Mouse (Mus musculus): ENCODE results near the gene Zc3h12a. TPM values are rescaled to one million over a fixed set of nuclear protein-coding genes. Genes with fewer than 3 reads are reported as not detected.

Zc3h12a gene
- polyA plus RNA-seq, 1 experiment from 2014 or later: 0.80 TPM

Other genes starting within 250 kb of the Zc3h12a start
- 0.08 and 0.11 TPM in 2 replicates for gene Epha10, start 246.9 kb downstream of the Zc3h12a start, polyA plus RNA-seq (2015; fragmentation: Nextera tagmentation; extraction: Ambion mirVana)
- gene 9930104L06Rik, start 190.8 kb downstream of the Zc3h12a start, polyA plus RNA-seq (2015; fragmentation: Nextera tagmentation; extraction: Ambion mirVana): 18.1 and 20.3 TPM in 2 replicates
- gene Cdca8, start 188.5 kb downstream of the Zc3h12a start, polyA plus RNA-seq (2015; fragmentation: Nextera tagmentation; extraction: Ambion mirVana): 133 and 141 TPM in 2 replicates
- 18.8 and 21.2 TPM in 2 replicates for gene Rspo1, start 141.4 kb downstream of the Zc3h12a start, polyA plus RNA-seq (2015; fragmentation: Nextera tagmentation; extraction: Ambion mirVana)
- gene Gnl2, start 111.3 kb downstream of the Zc3h12a start, polyA plus RNA-seq (2015; fragmentation: Nextera tagmentation; extraction: Ambion mirVana): 111 and 112 TPM in 2 replicates
- 0.12 TPM in 1 of 2 replicates, not detected in the other for gene Dnali1, start 62.1 kb downstream of the Zc3h12a start, polyA plus RNA-seq (2015; fragmentation: Nextera tagmentation; extraction: Ambion mirVana)
- gene Snip1, start 61.2 kb downstream of the Zc3h12a start, polyA plus RNA-seq (2015; fragmentation: Nextera tagmentation; extraction: Ambion mirVana): 31.9 and 32.9 TPM in 2 replicates
- 71.2 and 79.9 TPM in 2 replicates for gene Meaf6, start 42.7 kb downstream of the Zc3h12a start, polyA plus RNA-seq (2015; fragmentation: Nextera tagmentation; extraction: Ambion mirVana)

Measured in embryonic facial prominence, embryonic 13.5 days (tissue).